Mouse (Mus musculus) MEL (cell line): ENCODE data around the gene Sh2b1.

Experiments
- CHD1 ChIP-seq: IDR thresholded peaks from 2 replicates; pipeline ENCODE4 v1.6.1; 2012; ENCODE audit warnings: low read depth, mild to moderate bottlenecking, inconsistent platforms, low read length, improper control_type of control experiment
- CTCF ChIP-seq, 3 experiments: IDR thresholded peaks in 2 of 3; conservative IDR thresholded peaks in 1 of 3; 2 replicates each; pipeline ENCODE4 v1.5.1; 2011 to 2012; ENCODE audit warnings: low read length in 3 of 3, low read depth in 2 of 3, mild to moderate bottlenecking in 2 of 3, improper control_type of control experiment in 1 of 3, inconsistent platforms in 1 of 3, mixed read lengths in 1 of 3, moderate library complexity in 1 of 3; ENCODE audit not compliant: control insufficient read depth in 1 of 3, insufficient read depth in 1 of 3, poor library complexity in 1 of 3, severe bottlenecking in 1 of 3
- GATA1 ChIP-seq: IDR thresholded peaks from 2 replicates; pipeline ENCODE4 v1.6.1; 2011; ENCODE audit warnings: low read depth, low read length, improper control_type of control experiment
- HCFC1 ChIP-seq: IDR thresholded peaks from 2 replicates; pipeline ENCODE4 v1.6.1; 2012; ENCODE audit warnings: low read depth, mild to moderate bottlenecking, inconsistent platforms, low read length, improper control_type of control experiment, moderate library complexity
- JUND ChIP-seq: IDR thresholded peaks from 2 replicates; pipeline ENCODE4 v1.6.1; 2011; ENCODE audit warnings: low read depth, mild to moderate bottlenecking, improper control_type of control experiment, low read length
- MAX ChIP-seq: IDR thresholded peaks from 2 replicates; pipeline ENCODE4 v1.6.1; 2011; ENCODE audit warnings: low read length, improper control_type of control experiment
- POLR2A ChIP-seq, 2 experiments: IDR thresholded peaks; 2 replicates each; pipeline ENCODE4 v1.6.1; 2011 to 2012; ENCODE audit warnings: low read length in 2 of 2, mild to moderate bottlenecking in 2 of 2, control low read depth in 1 of 2, improper control_type of control experiment in 1 of 2, low read depth in 1 of 2, moderate library complexity in 1 of 2; ENCODE audit not compliant: control insufficient read depth in 1 of 2, insufficient read depth in 1 of 2, poor library complexity in 1 of 2
- USF2 ChIP-seq, 2 experiments: IDR thresholded peaks; 2 replicates each; pipeline ENCODE4 v1.6.1; 2011 to 2012; ENCODE audit warnings: improper control_type of control experiment in 2 of 2, low read length in 2 of 2, borderline replicate concordance in 1 of 2, inconsistent platforms in 1 of 2, low read depth in 1 of 2, mild to moderate bottlenecking in 1 of 2; ENCODE audit not compliant: insufficient read depth in 1 of 2
- ZKSCAN1 ChIP-seq: IDR thresholded peaks from 2 replicates; pipeline ENCODE4 v1.6.1; 2012; ENCODE audit warnings: low read depth, mild to moderate bottlenecking, inconsistent platforms, low read length, improper control_type of control experiment, moderate library complexity
- ZNF384 ChIP-seq: IDR thresholded peaks from 2 replicates; pipeline ENCODE4 v1.6.1; 2012; ENCODE audit warnings: low read depth, mild to moderate bottlenecking, inconsistent platforms, low read length, improper control_type of control experiment

- TF ChIP-seq ZNF384 (no peak), JUND (no peak), CTCF (IDR thresholded peaks at IDR 0.05 in 2 of 3, conservative IDR thresholded peaks at IDR 0.05 in 1 of 3; ENCODE audit: control insufficient read depth in 1 of 3, insufficient read depth in 1 of 3, low read depth in 2 of 3, low read length in 3 of 3, poor library complexity in 1 of 3, severe bottlenecking in 1 of 3) (no peak), POLR2A (IDR thresholded peaks at IDR 0.05; ENCODE audit: control insufficient read depth in 1 of 2, insufficient read depth in 1 of 2, low read depth in 1 of 2, low read length in 2 of 2, poor library complexity in 1 of 2) (no peak), ZKSCAN1 (no peak), GATA1 (no peak), CHD1 (no peak), HCFC1 (no peak), USF2 (IDR thresholded peaks at IDR 0.05; ENCODE audit: borderline replicate concordance in 1 of 2, insufficient read depth in 1 of 2, low read depth in 1 of 2, low read length in 2 of 2) (no peak), MAX (no peak)
Measured at GRCm38 (mm10) chr7:126445104-126445815, 30.0 kb downstream of the Sh2b1 start.
